8 mouse cellular contexts compared by ENCODE assay signal in the genomic region with DNA sequence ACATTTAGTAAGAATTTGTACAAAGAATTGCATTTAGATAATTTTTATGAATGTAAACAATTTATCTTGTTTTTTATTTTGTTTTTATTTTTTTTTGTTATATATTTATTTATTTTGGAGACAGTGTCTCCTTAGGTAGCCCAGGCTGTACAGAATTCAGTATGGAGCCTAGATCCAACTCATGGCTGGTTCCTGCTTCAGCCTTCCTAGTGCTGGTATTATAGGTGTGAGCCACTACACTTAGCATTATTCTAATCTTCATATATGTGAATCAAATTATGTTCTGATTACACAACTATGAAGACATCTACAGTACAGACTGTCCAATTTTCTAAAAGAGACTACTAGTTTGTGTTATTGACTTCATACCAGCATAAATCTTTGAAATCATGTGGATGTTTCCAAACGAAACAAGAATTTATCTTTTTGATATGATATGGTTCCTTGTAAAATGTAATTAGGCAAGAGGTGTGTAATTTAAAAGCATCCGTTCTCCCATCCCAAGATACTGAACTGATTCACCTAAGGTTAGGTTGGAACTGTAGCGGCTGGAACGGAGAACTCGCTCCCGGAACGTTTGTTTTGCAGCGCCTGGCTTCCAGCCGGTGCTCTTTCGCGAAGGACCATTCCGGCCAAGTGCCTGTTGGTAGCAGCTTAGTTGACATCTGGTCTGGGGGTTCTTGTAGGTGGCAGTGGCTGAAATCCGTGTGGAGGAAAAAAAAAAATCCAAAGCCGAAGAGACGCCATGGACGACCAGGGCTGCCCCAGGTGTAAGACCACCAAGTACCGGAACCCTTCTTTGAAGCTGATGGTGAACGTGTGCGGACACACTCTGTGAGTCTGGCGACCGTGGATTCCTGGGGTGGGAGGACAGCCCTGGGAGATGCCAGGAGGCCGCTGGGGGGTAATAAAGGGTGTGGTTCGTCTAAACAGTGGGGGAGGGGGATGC. TPM values are rescaled to one million over a fixed set of nuclear protein-coding genes. Genes with fewer than 3 reads are reported as not detected.
DNase-seq lines count a peak whose midpoint lies in the region; ATAC-seq and TF ChIP-seq lines count a peak whose summit lies in the region.

Gene Mnat1, plus strand, starts transcription at position 625 of the 949 bp plus-strand sequence.

- peak; percentile 80 for DNase-seq in c-Kit-positive CD71-positive TER-119-positive erythroid progenitor cells, embryonic 14.5 days (ENCODE audit: low spot score)
- DNase-seq in heart, postnatal 10 days = peak; percentile 89 to 94
- peak; percentile 43 for DNase-seq in large intestine, adult 2 months (ENCODE audit: low read depth, low spot score)
- DNase-seq in liver, postnatal 0 days = peak; percentile 86
- DNase-seq in testis, postnatal 10 days (ENCODE audit: low spot score) = peak; percentile 87

- TF ChIP-seq EP300 in liver, postnatal 0 days (IDR thresholded peaks at IDR 0.05; ENCODE audit: low read depth) = 0 out of 2 replicates have a peak, but pooled peaks have one; percentile 24

- no peak for TF ChIP-seq CTCF in E14TG2a.4 (conservative IDR thresholded peaks at IDR 0.05; ENCODE audit: low read length)
- no peak for TF ChIP-seq CTCF in liver, postnatal 0 days (IDR thresholded peaks at IDR 0.05; ENCODE audit: low read depth)

- H3K4me2 ChIP-seq in forebrain, embryonic 12.5 days = peak within 1 kb of the TSS; percentile 64
- peak within 1 kb of the TSS; percentile 77 for H3K4me2 ChIP-seq in liver, postnatal 0 days (ENCODE audit: low read depth, low read length)
- H3K4me2 ChIP-seq in neural tube, embryonic 14.5 days (ENCODE audit: low read depth, low read length) = peak within 1 kb of the TSS; percentile 43

- H3K9ac ChIP-seq in forebrain, embryonic 12.5 days = peak within 1 kb of the TSS; percentile 72
- peak within 1 kb of the TSS; percentile 72 for H3K9ac ChIP-seq in liver, postnatal 0 days (replicated peaks)
- H3K9ac ChIP-seq in neural tube, embryonic 14.5 days (replicated peaks; ENCODE audit: low read depth, low read length) = peak within 1 kb of the TSS; percentile 75

- 2% methylated on average over 23 of the region's 23 CpGs for WGBS in forebrain, embryonic 12.5 days
- WGBS in large intestine, adult 2 months = 1% methylated on average over 23 of the region's 23 CpGs
- WGBS in liver, postnatal 0 days (ENCODE audit: insufficient replicate concordance) = 2% methylated on average over 23 of the region's 23 CpGs
- WGBS in neural tube, embryonic 14.5 days = 2% methylated on average over 23 of the region's 23 CpGs

- no peaks in the 10 kb centered on the region for H3K27me3 ChIP-seq in E14TG2a.4 (ENCODE audit: insufficient read depth, low read length)
- 0 out of 2 replicates have a peak, but pooled peaks cover 3% of the 10 kb centered on the region for H3K27me3 ChIP-seq in forebrain, embryonic 12.5 days
- H3K27me3 ChIP-seq in liver, postnatal 0 days (ENCODE audit: insufficient read depth, low read length) = no peaks in the 10 kb centered on the region
- no peaks in the 10 kb centered on the region for H3K27me3 ChIP-seq in neural tube, embryonic 14.5 days (ENCODE audit: control insufficient read depth, insufficient read depth, low read length)

- no peak within 1 kb of the TSS; the same call in 1 of the 2 replicates for H3K27ac ChIP-seq in forebrain, embryonic 12.5 days
- peak within 1 kb of the TSS; percentile 36; the same call in 1 of the 2 replicates for H3K27ac ChIP-seq in liver, postnatal 0 days (ENCODE audit: low read depth)
- H3K27ac ChIP-seq in neural tube, embryonic 14.5 days (ENCODE audit: low read depth, low read length) = 0 out of 2 replicates have a peak within 1 kb of the TSS, but pooled peaks have one; percentile 34

- intact Hi-C loops in heart, postnatal 10 days (cut with DNase I) = loop anchor here (5.0 kb wide), 2 partner anchors 159 to 394 kb away; no protein-coding TSS in a partner anchor

- no peaks in the 10 kb centered on the region for H3K9me3 ChIP-seq in E14TG2a.4 (ENCODE audit: low read length)
- no peaks in the 10 kb centered on the region for H3K9me3 ChIP-seq in forebrain, embryonic 12.5 days
- H3K9me3 ChIP-seq in liver, postnatal 0 days (ENCODE audit: low read length) = no peaks in the 10 kb centered on the region
- no peaks in the 10 kb centered on the region for H3K9me3 ChIP-seq in neural tube, embryonic 14.5 days (ENCODE audit: control insufficient read depth, low read length)

- peaks cover 32% of the 10 kb centered on the region for H3K4me1 ChIP-seq in E14TG2a.4 (replicated peaks; ENCODE audit: low read depth, low read length)
- H3K4me1 ChIP-seq in forebrain, embryonic 12.5 days = peaks cover 13% of the 10 kb centered on the region
- 0 out of 2 replicates have a peak, but pooled peaks cover 4% of the 10 kb centered on the region for H3K4me1 ChIP-seq in liver, postnatal 0 days (ENCODE audit: insufficient read depth)
- H3K4me1 ChIP-seq in neural tube, embryonic 14.5 days (ENCODE audit: control insufficient read depth, insufficient read depth, low read length) = peaks cover 8% of the 10 kb centered on the region

- H3K36me3 ChIP-seq in E14TG2a.4 (ENCODE audit: insufficient read depth, low read length) = no peaks in the 10 kb centered on the region
- no peaks in the 10 kb centered on the region for H3K36me3 ChIP-seq in forebrain, embryonic 12.5 days (replicated peaks)
- no peaks in the 10 kb centered on the region for H3K36me3 ChIP-seq in liver, postnatal 0 days (replicated peaks; ENCODE audit: insufficient read depth, low read length)
- no peaks in the 10 kb centered on the region for H3K36me3 ChIP-seq in neural tube, embryonic 14.5 days (ENCODE audit: control insufficient read depth, insufficient read depth, low read length)

- ATAC-seq in forebrain, embryonic 12.5 days (ENCODE audit: low FRiP score) = peak; percentile 81
- ATAC-seq in liver, postnatal 0 days = peak; percentile 86
- ATAC-seq in neural tube, embryonic 14.5 days (ENCODE audit: low read depth) = peak; percentile 82; the same call in 1 of the 2 replicates

- peak within 1 kb of the TSS; percentile 91 for H3K4me3 ChIP-seq in E14TG2a.4 (replicated peaks; ENCODE audit: low read length)
- H3K4me3 ChIP-seq in forebrain, embryonic 12.5 days (replicated peaks) = peak within 1 kb of the TSS; percentile 73
- peak within 1 kb of the TSS; percentile 86 for H3K4me3 ChIP-seq in liver, postnatal 0 days (ENCODE audit: low read depth, low read length)
- H3K4me3 ChIP-seq in neural tube, embryonic 14.5 days (ENCODE audit: low read depth, low read length) = peak within 1 kb of the TSS; percentile 75

RNA-seq across cellular contexts. Expression of gene Mnat1, which starts in this region (rescaled TPM):
- polyA plus RNA-seq in forebrain, embryonic 12.5 days (2016; fragmentation: Nextera tagmentation; extraction: Ambion mirVana) = 26.7 and 28.3 TPM in 2 replicates
- total RNA-seq in heart, postnatal 10 days (2021) = 10 to 100 TPM; 23.7 to 24.2 TPM
- 3.8 TPM in 2 replicates for polyA plus RNA-seq in large intestine, adult 2 months (2012; rRNA removed)
- polyA plus RNA-seq in liver, postnatal 0 days (2015; fragmentation: Nextera tagmentation; extraction: Ambion mirVana) = 8.6 and 8.9 TPM in 2 replicates
- 20.8 and 21.7 TPM in 2 replicates for polyA plus RNA-seq in neural tube, embryonic 14.5 days (2014; fragmentation: Nextera tagmentation; extraction: Ambion mirVana)
